Mouse (Mus musculus) lung, postnatal 25 days (tissue): Measurements from ENCODE around the gene Smim23.

Source experiments
- DNase-seq: peaks from one replicate; pipeline ENCODE4 v3.0.0; 2022; ENCODE audit warnings: low spot score

The Smim23 gene

GRCm38 (mm10) chr11:32780747-32781536 lies 43.5 kb downstream of the Smim23 start:
- no peak for DNase-seq

GRCm38 (mm10) chr11:32768642-32769343 lies 55.6 kb downstream of the Smim23 start:
- no peak for DNase-seq
